Mouse (Mus musculus) brain, adult 10 weeks (tissue): Measurements from ENCODE around the gene Zfp715. TPM values are rescaled to one million over a fixed set of nuclear protein-coding genes. Genes with fewer than 3 reads are reported as not detected.

Experiments used
- polyA plus RNA-seq: library from polyadenylated mRNA; stranded (reverse); fragments of 350-450 nt; fragmentation: Illumina TruSeq; extraction: RNeasy Lipid Tissue Mini Kit (QIAGEN cat#74804); gene quantifications from one replicate; pipeline ENCODE4 v1.2.3, GENCODE M21; 2015; ENCODE audit warnings: low read depth, low replicate concordance

Gene Zfp715
- 28.3 TPM for polyA plus RNA-seq

GRCm38 (mm10) chr7:43313013-43313428 lies at the start of gene Zfp715:
Zfp715 (minus strand) TSS chr7:43313294.

DNA sequence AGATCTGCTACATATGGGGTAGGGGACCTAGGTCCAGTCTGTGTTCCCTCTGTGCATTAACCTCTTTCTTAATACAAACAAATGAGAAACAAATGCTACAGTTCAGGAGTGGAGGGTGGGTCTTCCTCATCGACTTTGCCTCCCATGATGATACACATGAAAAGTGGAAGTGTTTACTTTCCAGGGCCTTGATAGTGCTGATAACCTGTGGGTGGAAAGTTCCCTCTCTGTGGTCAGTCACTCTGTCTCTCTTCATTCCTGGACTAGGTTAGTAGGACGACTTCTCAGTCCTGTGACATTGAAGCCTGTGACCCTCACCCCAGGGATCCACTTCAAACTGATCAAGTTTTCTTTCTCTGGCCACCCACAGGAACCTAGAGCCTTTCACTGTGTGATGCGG lies 38.1 kb upstream of the Zfp715 start, which contains the start of gene Siglecf:
Siglecf (plus strand) TSS at position 188 of the 400 bp plus-strand sequence.

Other genes starting within 250 kb of the Zfp715 start
- gene Zfp936, start 199.1 kb downstream of the Zfp715 start, polyA plus RNA-seq, result not detected
- gene Siglecf, start 38.0 kb upstream of the Zfp715 start, polyA plus RNA-seq, result 0.48 TPM
- not detected for gene Siglecg, start 94.9 kb upstream of the Zfp715 start, polyA plus RNA-seq
- gene Lim2, start 114.4 kb upstream of the Zfp715 start, polyA plus RNA-seq, result not detected
- not detected for gene Nkg7, start 123.8 kb upstream of the Zfp715 start, polyA plus RNA-seq
- not detected for gene Cldnd2, start 127.5 kb upstream of the Zfp715 start, polyA plus RNA-seq
- 91.5 TPM for gene Etfb, start 130.8 kb upstream of the Zfp715 start, polyA plus RNA-seq
- 0.70 TPM for gene Gm45233, start 130.8 kb upstream of the Zfp715 start, polyA plus RNA-seq
- 2.1 TPM for gene Vsig10l, start 149.9 kb upstream of the Zfp715 start, polyA plus RNA-seq
- gene Iglon5, start 176.8 kb upstream of the Zfp715 start, polyA plus RNA-seq, result 29.8 TPM
- not detected for gene 4931406B18Rik, start 192.6 kb upstream of the Zfp715 start, polyA plus RNA-seq
- 5.4 TPM for gene Cd33, start 231.1 kb upstream of the Zfp715 start, polyA plus RNA-seq
- 6.1 TPM for gene Zfp658, start 249.0 kb upstream of the Zfp715 start, polyA plus RNA-seq